Comparison of ENCODE assay signal across 12 mouse cellular contexts in genomic region chr14:55076224-55076623, GRCm38 (mm10). TPM values are rescaled to one million over a fixed set of nuclear protein-coding genes. Genes with fewer than 3 reads are reported as not detected.
A peak's percentile ranks its signal among the peaks of the same experiment; 100 is the strongest.
DNase-seq lines count a peak whose midpoint lies in the region; ATAC-seq and TF ChIP-seq lines count a peak whose summit lies in the region.
"Had no signal": no experiment of that assay in that cellular context is flagged by ENCODE, and none has a peak within 500 bp of the region (broad histone marks: within the 10 kb centered on the region; RNA-seq: fewer than 3 reads in every experiment).

No protein-coding gene starts in this region.

- no peak overlapping the region for H3K4me3 ChIP-seq in heart, embryonic 11.5 days (ENCODE audit: low read depth, low read length)
- no peak overlapping the region for H3K4me3 ChIP-seq in stomach, postnatal 0 days (ENCODE audit: low read depth, low read length)
- H3K4me3 ChIP-seq: limb, embryonic 13.5 days; midbrain, embryonic 12.5 days had no signal

- peaks cover 30% of the 10 kb centered on the region for H3K27me3 ChIP-seq in heart, embryonic 11.5 days (ENCODE audit: control insufficient read depth, insufficient read depth, low read length)
- no peaks in the 10 kb centered on the region for H3K27me3 ChIP-seq in stomach, postnatal 0 days (ENCODE audit: control insufficient read depth, insufficient read depth, low read length)

- H3K4me1 ChIP-seq in heart, embryonic 11.5 days (ENCODE audit: control insufficient read depth, insufficient read depth, low read length), result peaks cover 11% of the 10 kb centered on the region
- no peaks in the 10 kb centered on the region for H3K4me1 ChIP-seq in stomach, postnatal 0 days (replicated peaks; ENCODE audit: control insufficient read depth, insufficient read depth)

- no peak overlapping the region for H3K9ac ChIP-seq in heart, embryonic 11.5 days (ENCODE audit: low read depth, low read length)
- 0 out of 2 replicates have a peak overlapping the region, but pooled peaks have one; percentile 31 for H3K9ac ChIP-seq in stomach, postnatal 0 days (ENCODE audit: low read length)
- H3K9ac ChIP-seq: limb, embryonic 13.5 days; midbrain, embryonic 12.5 days had no signal

- H3K36me3 ChIP-seq in heart, embryonic 11.5 days (ENCODE audit: control insufficient read depth, insufficient read depth, low read length), result no peaks in the 10 kb centered on the region; the same call in 1 of the 2 replicates
- H3K36me3 ChIP-seq in stomach, postnatal 0 days (ENCODE audit: control insufficient read depth, insufficient read depth, low read length), result no peaks in the 10 kb centered on the region
- H3K36me3 ChIP-seq: G1E had no signal

- no peak overlapping the region for H3K4me2 ChIP-seq in heart, embryonic 11.5 days
- no peak overlapping the region for H3K4me2 ChIP-seq in stomach, postnatal 0 days (replicated peaks; ENCODE audit: low read depth)
- H3K4me2 ChIP-seq: limb, embryonic 13.5 days; midbrain, embryonic 12.5 days had no signal

- WGBS in heart, embryonic 11.5 days (ENCODE audit: insufficient replicate concordance), result 48% methylated on average over 6 of the region's 6 CpGs
- WGBS in stomach, postnatal 0 days, result 31% methylated on average over 6 of the region's 6 CpGs

- ATAC-seq in heart, embryonic 11.5 days (replicated peaks; ENCODE audit: insufficient number of reproducible peaks, low FRiP score, low TSS enrichment), result no peak
- ATAC-seq in stomach, postnatal 0 days (ENCODE audit: low FRiP score, low TSS enrichment), result no peak
- no peak for ATAC-seq in CD4-positive, CD25-positive, alpha-beta regulatory T cell, adult 4 months

- DNase-seq in heart, postnatal 36 days, result peak; percentile 18 to 26
- DNase-seq in right cerebral cortex, adult 18-20 months, result peak; percentile 80
- DNase-seq in right cerebral cortex, postnatal 25 days, result no peak
- peak; percentile 50 to 78 for DNase-seq in left cerebral cortex, adult 8-10 months (ENCODE audit: low spot score in 2 of 2)
- DNase-seq in stomach, postnatal 0 days (ENCODE audit: low spot score), result no peak
- no peak for DNase-seq in kidney, postnatal 14 days

- no peak for TF ChIP-seq EP300 in stomach, postnatal 0 days (optimal IDR thresholded peaks at IDR 0.05)

- H3K9me3 ChIP-seq in heart, embryonic 11.5 days (replicated peaks; ENCODE audit: control insufficient read depth, low read length), result no peaks in the 10 kb centered on the region
- no peaks in the 10 kb centered on the region for H3K9me3 ChIP-seq in stomach, postnatal 0 days (ENCODE audit: control insufficient read depth, low read length)
- H3K9me3 ChIP-seq: G1E; limb, embryonic 13.5 days; midbrain, embryonic 12.5 days had no signal

- intact Hi-C loops in heart, postnatal 36 days (cut with DNase I), result loop anchor here (5.0 kb wide), 1 partner anchor 234 kb away; no protein-coding TSS in a partner anchor

- no peak for TF ChIP-seq CTCF in stomach, postnatal 0 days (IDR thresholded peaks at IDR 0.05; ENCODE audit: low read depth)

- H3K27ac ChIP-seq in heart, embryonic 11.5 days (ENCODE audit: low read depth, low read length), result no peak overlapping the region
- H3K27ac ChIP-seq in stomach, postnatal 0 days (replicated peaks), result no peak overlapping the region
- H3K27ac ChIP-seq: limb, embryonic 13.5 days; midbrain, embryonic 12.5 days had no signal

RNA-seq across cellular contexts. Expression of gene Zfhx2, which starts 15.9 kb away (rescaled TPM):
- 1 to 10 TPM; 3.4 to 3.9 TPM for total RNA-seq in heart, postnatal 36 days (2021)
- polyA plus RNA-seq in heart, embryonic 11.5 days (2014; fragmentation: Nextera tagmentation; extraction: Ambion mirVana), result 2.9 and 3.1 TPM in 2 replicates
- 10 to 100 TPM; 36.0 to 41.7 (median 38.6) TPM for total RNA-seq in left cerebral cortex, adult 8-10 months (2022)
- 1.0 and 1.3 TPM in 2 replicates for polyA plus RNA-seq in stomach, postnatal 0 days (2015; fragmentation: Nextera tagmentation; extraction: Ambion mirVana)
- 1 to 10 TPM; 4.2 to 4.6 TPM for polyA plus RNA-seq in CD4-positive, CD25-positive, alpha-beta regulatory T cell, adult 4 months (2017; shearing (Covaris generic))

RNA-seq across cellular contexts. Expression of gene Thtpa, which starts 18.4 kb away (rescaled TPM):
- 10 to 100 TPM; 12.6 to 13.0 TPM for total RNA-seq in heart, postnatal 36 days (2021)
- polyA plus RNA-seq in heart, embryonic 11.5 days (2014; fragmentation: Nextera tagmentation; extraction: Ambion mirVana), result 12.4 and 15.1 TPM in 2 replicates
- total RNA-seq in left cerebral cortex, adult 8-10 months (2022), result 10 to 100 TPM; 26.2 to 31.5 (median 26.4) TPM
- 11.5 and 11.8 TPM in 2 replicates for polyA plus RNA-seq in stomach, postnatal 0 days (2015; fragmentation: Nextera tagmentation; extraction: Ambion mirVana)
- 10 to 100 TPM; 11.6 to 17.9 TPM for polyA plus RNA-seq in CD4-positive, CD25-positive, alpha-beta regulatory T cell, adult 4 months (2017; shearing (Covaris generic))

RNA-seq across cellular contexts. Expression of gene Ap1g2, which starts 30.2 kb away (rescaled TPM):
- total RNA-seq in heart, postnatal 36 days (2021), result 1 to 10 TPM; 3.9 to 6.2 TPM
- 9.1 and 11.4 TPM in 2 replicates for polyA plus RNA-seq in heart, embryonic 11.5 days (2014; fragmentation: Nextera tagmentation; extraction: Ambion mirVana)
- total RNA-seq in left cerebral cortex, adult 8-10 months (2022), result 10 to 100 TPM in 3 of 4 experiments, 1 to 10 TPM in 1; 9.1 to 12.7 (median 12.1) TPM
- polyA plus RNA-seq in stomach, postnatal 0 days (2015; fragmentation: Nextera tagmentation; extraction: Ambion mirVana), result 26.4 and 31.0 TPM in 2 replicates
- 100 to 1,000 TPM; 110 to 194 TPM for polyA plus RNA-seq in CD4-positive, CD25-positive, alpha-beta regulatory T cell, adult 4 months (2017; shearing (Covaris generic))

RNA-seq across cellular contexts. Expression of gene Jph4, which starts 40.5 kb away (rescaled TPM):
- total RNA-seq in heart, postnatal 36 days (2021), result under 1 TPM; 0.14 TPM
- 0.31 and 0.59 TPM in 2 replicates for polyA plus RNA-seq in heart, embryonic 11.5 days (2014; fragmentation: Nextera tagmentation; extraction: Ambion mirVana)
- total RNA-seq in left cerebral cortex, adult 8-10 months (2022), result 100 to 1,000 TPM; 289 to 301 (median 292) TPM
- 0.82 and 1.0 TPM in 2 replicates for polyA plus RNA-seq in stomach, postnatal 0 days (2015; fragmentation: Nextera tagmentation; extraction: Ambion mirVana)
- not detected for polyA plus RNA-seq in CD4-positive, CD25-positive, alpha-beta regulatory T cell, adult 4 months (2017; shearing (Covaris generic))
- total RNA-seq: hematopoietic stem cell, adult 5-6 weeks had no signal
- polyA plus RNA-seq: G1E had no signal

Comparison
In these comparisons a context has a peak if more than half of its experiments do, and no peak if none do; other contexts are left out.
1. DNase-seq: peak in heart, postnatal 36 days (2 of 2), right cerebral cortex, adult 18-20 months (single experiment) and left cerebral cortex, adult 8-10 months (2 of 2); none in right cerebral cortex, postnatal 25 days (single experiment), stomach, postnatal 0 days (single experiment) and kidney, postnatal 14 days (single experiment).